Mouse (Mus musculus) MN1 (cell line): ENCODE measurements around the gene Luc7l3.

Experiments used
- DNase-seq: peaks from one replicate; pipeline ENCODE4 v3.0.0-alpha.2; 2016; ENCODE audit warnings: low spot score

Luc7l3 gene

GRCm38 (mm10) chr11:94321931-94322400, at the start of gene Luc7l3:
Luc7l3 (minus strand) TSS chr11:94321988.
- DNase-seq, result peak; percentile 94

- no peak for DNase-seq
Measured at GRCm38 (mm10) chr11:94370809-94371208, 49.0 kb upstream of the Luc7l3 start.

- DNase-seq, result no peak
Measured at GRCm38 (mm10) chr11:94369981-94370380, 48.2 kb upstream of the Luc7l3 start.

GRCm38 (mm10) chr11:94365340-94365739, 43.6 kb upstream of the Luc7l3 start:
- peak; percentile 45 for DNase-seq

GRCm38 (mm10) chr11:94363690-94364089, 41.9 kb upstream of the Luc7l3 start:
- no peak for DNase-seq

- DNase-seq, result no peak
Measured at GRCm38 (mm10) chr11:94362101-94362500, 40.3 kb upstream of the Luc7l3 start.

GRCm38 (mm10) chr11:94361166-94361870, 39.5 kb upstream of the Luc7l3 start:
- no peak for DNase-seq

- no peak for DNase-seq
Measured at GRCm38 (mm10) chr11:94359168-94359567, 37.4 kb upstream of the Luc7l3 start.

- no peak for DNase-seq
Measured at GRCm38 (mm10) chr11:94355521-94356217, 33.9 kb upstream of the Luc7l3 start.

- no peak for DNase-seq
Measured at GRCm38 (mm10) chr11:94351094-94351493, 29.3 kb upstream of the Luc7l3 start.

- no peak for DNase-seq
Measured at GRCm38 (mm10) chr11:94350337-94350736, 28.5 kb upstream of the Luc7l3 start.

- DNase-seq, result no peak
Measured at GRCm38 (mm10) chr11:94349839-94350238, 28.1 kb upstream of the Luc7l3 start.

- DNase-seq, result no peak
Measured at GRCm38 (mm10) chr11:94347063-94347575, 25.3 kb upstream of the Luc7l3 start.

GRCm38 (mm10) chr11:94346611-94347010, 24.8 kb upstream of the Luc7l3 start:
- peak; percentile 82 for DNase-seq

GRCm38 (mm10) chr11:94345926-94346325, 24.1 kb upstream of the Luc7l3 start:
- DNase-seq, result peak; percentile 51

- DNase-seq, result no peak
Measured at GRCm38 (mm10) chr11:94344470-94344869, 22.7 kb upstream of the Luc7l3 start.

GRCm38 (mm10) chr11:94343955-94344358, 22.2 kb upstream of the Luc7l3 start:
- no peak for DNase-seq

- DNase-seq, result no peak
Measured at GRCm38 (mm10) chr11:94342114-94342905, 20.5 kb upstream of the Luc7l3 start.

GRCm38 (mm10) chr11:94340948-94341933, 19.5 kb upstream of the Luc7l3 start:
- no peak for DNase-seq

GRCm38 (mm10) chr11:94339732-94340585, 18.2 kb upstream of the Luc7l3 start:
- DNase-seq, result peak; percentile 80
